Mouse (Mus musculus): ENCODE results near the gene Sycp2l.
A peak's percentile ranks its signal among the peaks of the same experiment; 100 is the strongest.

The Sycp2l gene

DNA sequence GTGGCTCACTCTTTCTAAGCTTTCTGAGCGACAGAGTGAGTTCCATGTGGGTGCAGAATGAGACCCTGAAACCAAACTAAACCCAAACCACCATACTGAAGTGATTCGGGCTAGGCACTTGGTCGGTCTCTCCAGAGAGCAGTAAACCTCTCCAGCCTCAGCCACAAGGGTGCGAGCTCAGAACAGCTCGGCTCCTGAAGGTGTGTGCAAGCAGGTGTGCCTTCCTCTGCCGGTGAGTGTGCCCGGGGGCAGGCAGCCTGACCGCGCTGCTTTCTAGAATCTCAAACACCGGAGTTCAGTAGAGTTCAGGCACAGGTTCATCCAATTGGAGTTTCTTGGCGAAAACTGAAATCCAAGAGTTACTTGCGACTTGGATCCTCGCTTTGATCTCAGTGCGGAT, at the start of gene Sycp2l:
TSS of gene Sycp2l (plus strand) at position 368 of the 400 bp plus-strand sequence.
- DNase-seq (ENCODE audit: low read depth, low spot score): no peak

GRCm38 (mm10) chr13:41067618-41068017, 46.5 kb upstream of the Sycp2l start:
- DNase-seq (ENCODE audit: low read depth, low spot score): no peak

GRCm38 (mm10) chr13:41071617-41072016, 42.5 kb upstream of the Sycp2l start:
- no peak for DNase-seq (ENCODE audit: low read depth, low spot score)

DNA sequence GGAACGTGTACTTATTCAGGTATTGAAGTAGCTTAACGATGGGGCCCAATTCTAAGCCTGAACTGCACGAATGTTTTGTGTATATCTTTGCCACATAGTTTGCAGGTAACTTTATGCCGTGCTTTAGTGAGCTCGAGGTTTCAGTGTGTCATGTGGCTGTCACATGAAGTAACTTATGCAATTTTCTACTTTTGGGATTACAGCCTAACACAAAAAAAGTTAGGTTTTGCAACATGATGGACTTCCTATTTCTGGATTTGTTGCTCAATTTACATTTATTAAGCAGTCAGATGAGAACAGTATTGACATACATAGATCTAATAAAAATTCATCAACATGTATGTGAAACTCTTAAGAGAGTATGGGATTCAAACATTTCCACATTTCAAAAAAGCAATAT, 40.3 kb upstream of the Sycp2l start:
- no peak for DNase-seq (ENCODE audit: low read depth, low spot score)

DNA sequence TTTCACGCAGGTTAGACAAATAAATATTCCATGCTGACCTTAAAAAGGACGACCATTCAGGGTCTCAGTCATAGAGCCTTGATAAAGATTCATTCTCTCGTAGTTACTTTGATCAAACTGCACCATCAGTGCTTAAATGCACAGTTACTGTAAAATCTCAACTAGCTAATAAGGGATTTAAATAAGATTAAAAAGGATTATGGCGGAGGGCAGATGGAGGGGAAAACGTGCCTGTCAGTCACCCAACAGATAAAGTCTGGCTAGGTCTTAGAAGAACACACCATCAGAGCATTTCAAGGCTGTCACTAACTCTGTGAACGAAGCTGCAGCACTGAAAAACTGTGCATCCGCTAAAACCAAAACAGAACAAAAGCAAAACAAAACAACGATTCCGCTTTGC, 36.2 kb upstream of the Sycp2l start:
- peak; percentile 71 for DNase-seq (ENCODE audit: low read depth, low spot score)

GRCm38 (mm10) chr13:41078690-41079420, 35.3 kb upstream of the Sycp2l start:
- DNase-seq (ENCODE audit: low read depth, low spot score): peak; percentile 49

DNA sequence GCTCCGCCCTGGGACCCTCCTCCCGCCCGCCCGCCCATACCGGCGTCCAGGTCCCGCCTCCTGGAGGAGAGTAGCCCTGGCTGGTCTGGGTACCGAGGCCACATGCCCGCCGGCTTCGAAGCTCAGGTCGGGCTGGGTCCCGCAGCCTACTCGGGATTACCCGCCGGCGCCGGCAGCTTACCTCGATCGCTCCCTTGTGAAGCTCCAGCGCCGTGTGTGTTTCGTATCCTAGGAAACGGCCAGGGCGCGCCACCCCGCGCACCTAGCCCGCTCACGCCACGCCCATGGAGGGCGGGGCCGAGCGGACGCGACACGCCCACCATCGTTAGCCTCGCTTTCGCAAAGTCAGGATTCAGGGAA, 34.7 kb upstream of the Sycp2l start, which contains the start of gene Mak:
TSS of gene Mak (minus strand) at position 286 of the 360 bp plus-strand sequence.
- peak; percentile 83 for DNase-seq (ENCODE audit: low read depth, low spot score)

DNA sequence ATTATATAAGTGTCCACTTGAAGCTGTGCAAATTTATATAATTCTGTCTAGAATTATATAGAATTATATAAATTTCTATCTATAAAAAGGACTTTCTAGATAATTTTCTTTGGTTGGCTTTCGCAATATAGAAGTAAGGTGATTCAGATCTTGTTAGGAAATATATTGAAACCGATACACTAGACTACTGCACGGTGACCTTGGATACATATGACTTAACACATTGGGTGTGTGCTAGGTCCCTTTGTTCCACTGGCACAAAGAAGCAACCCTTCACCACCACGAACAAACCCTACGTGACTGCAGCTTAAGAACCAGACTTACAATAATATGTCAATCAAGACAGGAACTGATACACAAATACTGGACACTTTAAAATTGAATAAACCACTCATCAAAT, 34.2 kb upstream of the Sycp2l start:
- DNase-seq (ENCODE audit: low read depth, low spot score): no peak

- DNase-seq (ENCODE audit: low read depth, low spot score): no peak
These were observed 33.4 kb upstream of the Sycp2l start for GRCm38 (mm10) chr13:41080700-41081099.

DNA sequence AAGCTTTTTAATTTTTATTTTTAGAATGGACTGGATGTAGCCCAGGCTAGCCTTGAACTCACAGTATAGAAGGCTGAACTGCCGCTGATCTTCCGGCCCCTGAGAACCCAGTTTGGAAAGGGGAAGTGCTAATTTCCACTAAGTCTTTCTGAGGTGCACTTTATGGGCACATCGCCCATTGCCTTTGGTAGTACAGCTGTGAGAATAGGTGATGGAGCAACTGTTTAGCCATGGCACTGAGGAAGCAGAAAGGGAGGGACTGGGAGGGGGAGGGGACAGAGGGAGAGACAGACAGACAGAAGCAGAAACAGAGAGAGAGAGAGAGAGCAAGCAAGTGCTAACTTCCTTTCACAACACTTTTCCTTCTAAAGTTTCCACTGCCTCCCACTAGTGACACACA, 29.6 kb upstream of the Sycp2l start:
- no peak for DNase-seq (ENCODE audit: low read depth, low spot score)

- no peak for DNase-seq (ENCODE audit: low read depth, low spot score)
These were observed 29.0 kb upstream of the Sycp2l start for GRCm38 (mm10) chr13:41085140-41085539.

GRCm38 (mm10) chr13:41088746-41089145, 25.4 kb upstream of the Sycp2l start:
- DNase-seq (ENCODE audit: low read depth, low spot score): no peak

DNA sequence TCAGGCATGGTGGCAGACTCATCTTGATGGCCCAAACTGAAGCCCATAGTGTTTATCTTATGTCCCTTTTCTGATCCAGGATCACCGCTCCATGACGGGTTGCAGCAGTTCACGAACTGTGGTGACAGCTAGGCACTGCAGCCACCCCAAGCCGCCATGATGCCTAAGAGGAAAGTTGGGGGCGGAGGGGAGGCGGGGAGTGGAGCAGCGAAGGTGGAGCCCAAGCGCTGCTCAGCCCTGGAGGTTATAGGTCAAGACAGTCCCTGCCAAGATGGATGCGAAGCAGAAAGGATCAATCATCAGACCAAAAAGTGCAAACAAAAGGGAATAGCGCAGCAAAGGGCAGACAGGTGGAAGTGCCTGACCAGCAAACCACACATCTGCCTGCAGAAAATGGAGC, 22.8 kb upstream of the Sycp2l start:
- DNase-seq (ENCODE audit: low read depth, low spot score): no peak

DNA sequence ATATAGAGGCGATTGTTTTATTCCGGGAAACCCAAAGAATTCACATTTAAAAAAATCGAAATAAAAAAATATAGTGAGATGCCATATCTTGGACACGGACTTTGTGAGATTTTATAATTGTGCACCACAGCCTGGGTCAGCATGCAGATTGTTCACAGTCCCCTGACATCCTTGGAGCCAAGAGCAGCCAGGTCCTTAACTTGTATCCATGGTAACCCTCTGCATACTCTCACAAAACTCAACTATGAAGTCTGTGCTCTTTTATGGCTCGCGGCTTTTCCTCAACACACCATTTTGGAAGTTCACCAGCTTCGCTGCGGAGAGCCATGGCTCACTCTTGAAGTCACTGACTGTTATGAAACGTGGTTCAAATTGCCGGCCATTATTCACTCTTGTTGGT, 19.9 kb upstream of the Sycp2l start:
- no peak for DNase-seq (ENCODE audit: low read depth, low spot score)

DNA sequence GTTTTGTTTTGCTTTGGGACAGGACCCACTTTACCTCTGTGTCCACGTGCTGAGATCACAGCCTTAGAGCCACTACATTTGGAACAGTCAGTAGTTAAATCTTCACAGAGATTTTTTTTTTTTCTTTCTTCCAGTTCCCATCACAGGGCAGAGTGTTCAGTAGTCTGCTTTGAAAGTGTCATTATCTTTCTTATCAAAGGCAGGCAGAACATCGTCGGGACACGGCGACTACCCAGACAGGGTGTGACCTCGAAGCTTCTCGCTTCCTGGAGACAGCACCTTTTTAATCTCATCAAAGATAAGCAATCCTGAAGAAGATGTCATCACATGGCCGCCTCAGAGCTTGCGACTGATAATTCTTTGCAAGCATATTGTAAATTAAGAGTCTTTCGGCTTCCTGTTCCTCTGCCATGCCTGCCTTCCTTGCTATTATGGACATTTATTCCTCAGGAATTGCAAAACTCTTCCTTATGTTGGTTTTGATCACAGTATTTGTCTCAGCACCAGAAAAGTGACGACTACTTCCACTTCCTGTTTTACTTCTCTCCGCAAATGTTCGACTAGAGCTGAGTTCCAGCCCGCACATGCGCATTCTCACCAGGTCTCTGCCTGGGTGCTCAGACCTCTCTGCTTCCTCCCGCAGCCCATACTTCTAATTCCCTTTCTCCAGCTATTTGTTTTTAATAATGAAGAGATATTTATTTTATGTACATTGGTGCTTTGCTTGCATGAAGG, 16.6 kb upstream of the Sycp2l start:
- DNase-seq (ENCODE audit: low read depth, low spot score): no peak

DNA sequence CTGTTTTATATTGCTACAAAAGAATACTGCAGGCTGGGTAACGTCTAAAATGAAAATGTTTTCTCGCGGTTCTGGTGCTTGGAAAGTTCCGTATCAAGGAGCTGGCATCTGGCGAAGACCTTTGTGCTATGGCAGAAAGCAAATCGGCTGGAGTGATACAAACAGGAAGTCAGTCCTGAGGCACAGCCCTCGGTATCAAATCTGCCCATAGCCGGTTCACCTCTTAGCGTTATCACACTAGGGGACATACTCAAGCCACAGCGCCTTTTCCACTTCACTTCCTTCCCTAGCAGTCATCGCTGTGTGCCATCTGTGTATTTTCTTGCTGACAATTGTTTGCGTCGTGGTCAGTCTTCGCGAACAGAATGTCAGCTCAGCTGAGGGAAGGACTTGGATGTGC, 15.8 kb upstream of the Sycp2l start:
- DNase-seq (ENCODE audit: low read depth, low spot score): no peak

GRCm38 (mm10) chr13:41100031-41100430, 14.1 kb upstream of the Sycp2l start:
- no peak for DNase-seq (ENCODE audit: low read depth, low spot score)

DNA sequence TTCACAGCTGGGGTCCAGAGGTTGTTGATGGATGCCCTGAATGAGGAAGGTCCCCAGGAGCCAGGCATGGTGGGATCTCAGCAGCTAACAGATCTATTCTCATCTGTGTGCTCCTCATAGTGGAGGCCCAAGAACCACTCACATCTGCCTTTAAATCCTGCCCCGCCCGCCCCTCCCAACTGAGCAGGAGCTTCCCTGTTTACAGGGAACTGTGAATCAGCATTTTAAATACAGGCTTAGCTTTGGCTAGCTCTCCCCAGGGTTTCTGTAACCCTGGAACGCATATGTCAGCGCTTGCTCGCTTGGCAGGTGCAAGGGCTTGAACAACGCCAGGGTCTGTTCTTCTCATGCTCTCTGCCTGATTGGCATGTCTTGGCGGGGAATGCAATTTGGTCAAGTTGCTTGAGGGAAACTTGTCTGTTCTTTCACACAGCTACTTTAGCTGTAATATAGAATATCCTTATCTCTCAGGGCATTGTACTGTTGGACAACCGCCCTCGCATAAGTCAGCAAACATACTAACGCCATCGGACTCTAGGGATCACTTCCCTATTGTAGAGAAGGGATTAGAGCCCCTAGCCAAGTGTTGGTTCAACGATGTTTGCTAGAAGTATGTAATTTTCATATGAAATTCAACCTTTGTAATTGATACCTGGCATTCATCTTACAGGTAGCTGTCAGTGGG, 10.1 kb upstream of the Sycp2l start:
- DNase-seq (ENCODE audit: low read depth, low spot score): no peak

GRCm38 (mm10) chr13:41105541-41105940, 8.6 kb upstream of the Sycp2l start:
- no peak for DNase-seq (ENCODE audit: low read depth, low spot score)

- DNase-seq (ENCODE audit: low read depth, low spot score): no peak
These were observed 3.2 kb upstream of the Sycp2l start, which contains the start of gene Gcm2 for GRCm38 (mm10) chr13:41110935-41111334. Gene Gcm2 (minus strand): TSS chr13:41111035.

GRCm38 (mm10) chr13:41119152-41119945, 5.2 kb downstream of the Sycp2l start:
- DNase-seq (ENCODE audit: low read depth, low spot score): no peak
